In the genomic region with DNA sequence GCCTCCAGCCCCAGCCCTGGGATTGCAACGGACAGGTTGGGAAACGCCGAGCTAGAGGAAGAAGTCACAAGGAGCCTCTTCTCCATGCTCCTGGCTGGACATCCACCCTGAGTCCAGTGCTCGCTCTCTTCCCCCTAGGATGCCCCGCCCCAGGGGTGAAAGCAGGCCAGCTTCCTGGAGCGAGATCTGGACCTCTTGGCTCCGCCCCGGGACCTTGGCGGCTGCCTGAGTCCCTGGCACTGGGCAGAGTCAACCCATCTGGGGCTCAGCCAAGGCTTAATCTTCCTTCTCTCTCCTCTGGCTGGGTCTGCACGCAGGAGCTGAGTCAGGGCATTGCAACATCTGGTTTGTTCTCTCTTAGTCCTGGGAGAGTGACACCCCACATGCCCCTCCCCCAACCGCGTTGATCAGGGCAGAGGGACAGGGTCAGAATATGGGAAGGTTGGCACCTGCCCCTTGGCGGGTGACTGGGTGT, we compare ENCODE assay signal across 8 mouse cellular contexts. TPM values are rescaled to one million over a fixed set of nuclear protein-coding genes. Genes with fewer than 3 reads are reported as not detected.
DNase-seq lines count a peak whose midpoint lies in the region; ATAC-seq and TF ChIP-seq lines count a peak whose summit lies in the region.

No protein-coding gene starts in this region.

- no peak overlapping the region for H3K9ac ChIP-seq in heart, embryonic 15.5 days
- H3K9ac ChIP-seq in limb, embryonic 14.5 days (ENCODE audit: low read depth, low read length, severe bottlenecking): no peak overlapping the region
- H3K9ac ChIP-seq in hindbrain, embryonic 16.5 days (ENCODE audit: low read depth, low read length): no peak overlapping the region

- peak overlapping the region; percentile 17; the same call in 1 of the 2 replicates for H3K4me3 ChIP-seq in heart, embryonic 15.5 days
- no peak overlapping the region for H3K4me3 ChIP-seq in limb, embryonic 14.5 days (replicated peaks; ENCODE audit: low read length)
- H3K4me3 ChIP-seq in hindbrain, embryonic 16.5 days (ENCODE audit: low read length): no peak overlapping the region

- H3K4me2 ChIP-seq in heart, embryonic 15.5 days: peak overlapping the region; percentile 26
- H3K4me2 ChIP-seq in limb, embryonic 14.5 days (replicated peaks; ENCODE audit: low read depth, low read length, severe bottlenecking): no peak overlapping the region
- H3K4me2 ChIP-seq in hindbrain, embryonic 16.5 days (ENCODE audit: low read length): no peak overlapping the region

- H3K4me1 ChIP-seq in heart, embryonic 15.5 days (replicated peaks): peaks cover 14% of the 10 kb centered on the region
- no peaks in the 10 kb centered on the region; the same call in 1 of the 2 replicates for H3K4me1 ChIP-seq in limb, embryonic 14.5 days (ENCODE audit: control insufficient read depth, insufficient read depth, low read length)
- H3K4me1 ChIP-seq in hindbrain, embryonic 16.5 days (ENCODE audit: control insufficient read depth, insufficient read depth, low read depth, low read length): no peaks in the 10 kb centered on the region

- H3K36me3 ChIP-seq in heart, embryonic 15.5 days: no peaks in the 10 kb centered on the region
- no peaks in the 10 kb centered on the region for H3K36me3 ChIP-seq in limb, embryonic 14.5 days (ENCODE audit: control insufficient read depth, insufficient read depth, low read length)
- no peaks in the 10 kb centered on the region for H3K36me3 ChIP-seq in hindbrain, embryonic 16.5 days (ENCODE audit: control insufficient read depth, insufficient read depth, low read length)

- peak; percentile 88 for ATAC-seq in heart, embryonic 15.5 days (replicated peaks; ENCODE audit: insufficient number of reproducible peaks, insufficient read depth, low FRiP score, low read depth)
- ATAC-seq in limb, embryonic 14.5 days (ENCODE audit: low FRiP score, low read depth): no peak
- ATAC-seq in monocyte, adult 5-6 weeks (replicated peaks; ENCODE audit: insufficient number of reproducible peaks, low FRiP score, low TSS enrichment, poor library complexity, severe bottlenecking): peak; percentile 93
- no peak for ATAC-seq in hindbrain, embryonic 16.5 days

- peak; percentile 22 for DNase-seq in right cerebral cortex, adult 18-20 months
- DNase-seq in right cerebral cortex, postnatal 36 days (ENCODE audit: low spot score in 2 of 2): no peak
- DNase-seq in brain, adult 2 months (ENCODE audit: low read depth, low spot score): peak; percentile 57
- peak; percentile 60 for DNase-seq in limb, embryonic 14.5 days (ENCODE audit: low spot score)
- DNase-seq in thymus, postnatal 36 days: no peak

- H3K27me3 ChIP-seq in heart, embryonic 15.5 days: no peaks in the 10 kb centered on the region
- H3K27me3 ChIP-seq in limb, embryonic 14.5 days (ENCODE audit: control insufficient read depth, insufficient read depth, low read length): no peaks in the 10 kb centered on the region
- H3K27me3 ChIP-seq in hindbrain, embryonic 16.5 days (replicated peaks; ENCODE audit: control insufficient read depth, insufficient read depth, low read length): no peaks in the 10 kb centered on the region

- TF ChIP-seq POLR2A in limb, embryonic 14.5 days (IDR thresholded peaks at IDR 0.05; ENCODE audit: borderline replicate concordance, extremely low read depth, insufficient read depth, insufficient read length): no peak

- H3K9me3 ChIP-seq in heart, embryonic 15.5 days (replicated peaks): no peaks in the 10 kb centered on the region
- no peaks in the 10 kb centered on the region for H3K9me3 ChIP-seq in limb, embryonic 14.5 days (ENCODE audit: control insufficient read depth, low read length)
- no peaks in the 10 kb centered on the region for H3K9me3 ChIP-seq in hindbrain, embryonic 16.5 days (ENCODE audit: control insufficient read depth, low read length)

- H3K27ac ChIP-seq in heart, embryonic 15.5 days: peak overlapping the region; percentile 27; the same call in 1 of the 2 replicates
- no peak overlapping the region for H3K27ac ChIP-seq in limb, embryonic 14.5 days (replicated peaks; ENCODE audit: low read depth, low read length)
- H3K27ac ChIP-seq in hindbrain, embryonic 16.5 days (ENCODE audit: low read depth, low read length): no peak overlapping the region

- WGBS in heart, embryonic 15.5 days: 21% methylated on average over 13 of the region's 13 CpGs
- WGBS in limb, embryonic 14.5 days: 36% methylated on average over 13 of the region's 13 CpGs
- WGBS in hindbrain, embryonic 16.5 days: 43% methylated on average over 13 of the region's 13 CpGs

RNA-seq across cellular contexts. Expression of a gene that starts 8.1 kb away (rescaled TPM):
- 2.0 and 4.7 TPM in 2 replicates for polyA plus RNA-seq in heart, embryonic 15.5 days (2015; fragmentation: Nextera tagmentation; extraction: Ambion mirVana)
- polyA plus RNA-seq in limb, embryonic 14.5 days (2012; rRNA removed): 5.5 and 7.6 TPM in 2 replicates
- polyA plus RNA-seq in limb, embryonic 14.5 days (2014; fragmentation: Nextera tagmentation; extraction: Ambion mirVana): 3.1 and 4.7 TPM in 2 replicates
- 13.7 to 16.6 TPM (median 13.9 TPM) in 3 replicates for total RNA-seq in monocyte, adult 5-6 weeks (2017)
- 0.70 and 1.2 TPM in 2 replicates for polyA plus RNA-seq in hindbrain, embryonic 16.5 days (2015; fragmentation: Nextera tagmentation; extraction: Ambion mirVana)

RNA-seq across cellular contexts. Expression of a gene that starts 21.1 kb away (rescaled TPM):
- not detected in 2 replicates for polyA plus RNA-seq in heart, embryonic 15.5 days (2015; fragmentation: Nextera tagmentation; extraction: Ambion mirVana)
- polyA plus RNA-seq in limb, embryonic 14.5 days (2012; rRNA removed): 0.12 and 0.13 TPM in 2 replicates
- not detected in 2 replicates for polyA plus RNA-seq in limb, embryonic 14.5 days (2014; fragmentation: Nextera tagmentation; extraction: Ambion mirVana)
- not detected in 3 replicates for total RNA-seq in monocyte, adult 5-6 weeks (2017)
- polyA plus RNA-seq in hindbrain, embryonic 16.5 days (2015; fragmentation: Nextera tagmentation; extraction: Ambion mirVana): 19.3 and 22.9 TPM in 2 replicates

RNA-seq across cellular contexts. Expression of a gene that starts 30.4 kb away (rescaled TPM):
- polyA plus RNA-seq in heart, embryonic 15.5 days (2015; fragmentation: Nextera tagmentation; extraction: Ambion mirVana): not detected in 2 replicates
- 0.11 and 0.18 TPM in 2 replicates for polyA plus RNA-seq in limb, embryonic 14.5 days (2012; rRNA removed)
- not detected in 2 replicates for polyA plus RNA-seq in limb, embryonic 14.5 days (2014; fragmentation: Nextera tagmentation; extraction: Ambion mirVana)
- total RNA-seq in monocyte, adult 5-6 weeks (2017): 0.39 TPM in 1 of 3 replicates, not detected in the others
- polyA plus RNA-seq in hindbrain, embryonic 16.5 days (2015; fragmentation: Nextera tagmentation; extraction: Ambion mirVana): 1.4 and 2.0 TPM in 2 replicates

RNA-seq across cellular contexts. Expression of a gene that starts 34.1 kb away (rescaled TPM):
- polyA plus RNA-seq in heart, embryonic 15.5 days (2015; fragmentation: Nextera tagmentation; extraction: Ambion mirVana): 0.47 and 2.5 TPM in 2 replicates
- 5.2 and 5.9 TPM in 2 replicates for polyA plus RNA-seq in limb, embryonic 14.5 days (2012; rRNA removed)
- 7.5 and 8.6 TPM in 2 replicates for polyA plus RNA-seq in limb, embryonic 14.5 days (2014; fragmentation: Nextera tagmentation; extraction: Ambion mirVana)
- total RNA-seq in monocyte, adult 5-6 weeks (2017): not detected in 3 replicates
- polyA plus RNA-seq in hindbrain, embryonic 16.5 days (2015; fragmentation: Nextera tagmentation; extraction: Ambion mirVana): 0.34 and 0.41 TPM in 2 replicates

RNA-seq across cellular contexts. Expression of a gene that starts 57.0 kb away (rescaled TPM):
- not detected in 2 replicates for polyA plus RNA-seq in heart, embryonic 15.5 days (2015; fragmentation: Nextera tagmentation; extraction: Ambion mirVana)
- 2.1 and 2.2 TPM in 2 replicates for polyA plus RNA-seq in limb, embryonic 14.5 days (2012; rRNA removed)
- 3.4 and 4.9 TPM in 2 replicates for polyA plus RNA-seq in limb, embryonic 14.5 days (2014; fragmentation: Nextera tagmentation; extraction: Ambion mirVana)
- total RNA-seq in monocyte, adult 5-6 weeks (2017): 0.38 to 1.2 TPM (median 0.75 TPM) in 3 replicates
- polyA plus RNA-seq in hindbrain, embryonic 16.5 days (2015; fragmentation: Nextera tagmentation; extraction: Ambion mirVana): not detected in 2 replicates

Comparison
In these comparisons a context has a peak if more than half of its experiments do, and no peak if none do; other contexts are left out.
1. DNase-seq: peak in right cerebral cortex, adult 18-20 months (single experiment), brain, adult 2 months (single experiment) and limb, embryonic 14.5 days (single experiment); none in right cerebral cortex, postnatal 36 days (0 of 2) and thymus, postnatal 36 days (0 of 2).
2. ATAC-seq: peak in heart, embryonic 15.5 days (single experiment) and monocyte, adult 5-6 weeks (single experiment); none in limb, embryonic 14.5 days (single experiment) and hindbrain, embryonic 16.5 days (single experiment).
3. RNA of a gene that starts 21.1 kb away (polyA plus RNA-seq): 19.3 to 22.9 TPM in hindbrain, embryonic 16.5 days; 0.12 to 0.13 TPM in limb, embryonic 14.5 days and not detected in heart, embryonic 15.5 days; every median in the first group is over 10 times any median in the second.